Mouse (Mus musculus) ES-Bruce4 (cell line): Measurements from ENCODE around the gene Impg1.

Experiments
- CTCF ChIP-seq: IDR thresholded peaks from one replicate; pipeline ENCODE4 v1.8.1; 2011; ENCODE audit warnings: low read depth, low read length
- EP300 ChIP-seq: IDR thresholded peaks from 2 replicates; pipeline ENCODE4 v1.6.1; 2011; ENCODE audit warnings: low read depth, low read length; ENCODE audit not compliant: insufficient read depth
- POLR2A ChIP-seq: IDR thresholded peaks from one replicate; pipeline ENCODE4 v1.8.1; 2011; ENCODE audit warnings: low read length; ENCODE audit not compliant: insufficient read depth

- TF ChIP-seq POLR2A (no peak), CTCF (no peak), EP300 (no peak)
Observed at GRCm38 (mm10) chr9:80391002-80391401, 74.3 kb downstream of the Impg1 start.
